Mouse (Mus musculus) erythroblast, embryonic 14.5 days (primary cell): ENCODE measurements around the gene Retreg3. TPM values are rescaled to one million over a fixed set of nuclear protein-coding genes. Genes with fewer than 3 reads are reported as not detected.

Experiments used
- H3K27me3 ChIP-seq: 2 replicates; pipeline ENCODE4 v1.6.1; 2012; ENCODE audit warnings: inconsistent platforms; ENCODE audit not compliant: control insufficient read depth
- H3K36me3 ChIP-seq: 2 replicates; pipeline ENCODE4 v1.6.1; 2012; ENCODE audit warnings: mild to moderate bottlenecking, inconsistent platforms; ENCODE audit not compliant: control insufficient read depth
- H3K4me1 ChIP-seq: 2 replicates; pipeline ENCODE4 v1.6.1; 2012; ENCODE audit warnings: inconsistent platforms; ENCODE audit not compliant: control insufficient read depth
- H3K4me3 ChIP-seq: replicated peaks from 2 replicates; pipeline ENCODE3; 2012; ENCODE audit warnings: moderate library complexity, mild to moderate bottlenecking, inconsistent platforms
- H3K9me3 ChIP-seq: 2 replicates; pipeline ENCODE4 v1.6.1; 2012; ENCODE audit warnings: low read length, inconsistent platforms, mixed read lengths; ENCODE audit not compliant: control insufficient read depth
- GATA1 ChIP-seq: IDR thresholded peaks from 2 replicates; pipeline ENCODE4 v1.6.1; 2012; ENCODE audit warnings: low read length, inconsistent platforms, mixed read lengths
- TAL1 ChIP-seq: IDR thresholded peaks from 3 replicates; pipeline ENCODE4 v1.6.1; 2012; ENCODE audit warnings: low read length, inconsistent platforms, mixed read lengths
- polyA plus RNA-seq: library from polyadenylated mRNA; stranded (reverse); fragments of >175 nt; gene quantifications from 2 replicates; pipeline ENCODE4 v1.2.3, GENCODE M21; 2012

The Retreg3 gene
- polyA plus RNA-seq, 1 experiment: 1.7 TPM

- H3K36me3 ChIP-seq: peaks cover 66% of the 10 kb centered on the region
- no peaks in the 10 kb centered on the region for H3K9me3 ChIP-seq
- TF ChIP-seq TAL1 (no peak), GATA1 (no peak)
- H3K4me3 ChIP-seq: peak overlapping the region; percentile 88
- H3K27me3 ChIP-seq: no peaks in the 10 kb centered on the region
- H3K4me1 ChIP-seq: peaks cover 51% of the 10 kb centered on the region
Observed at GRCm38 (mm10) chr11:101120545-101121188, 974 bp upstream of the Retreg3 start.

- H3K4me3 ChIP-seq: peak overlapping the region; percentile 88
- peaks cover 54% of the 10 kb centered on the region for H3K4me1 ChIP-seq
- no peaks in the 10 kb centered on the region for H3K27me3 ChIP-seq
- TF ChIP-seq GATA1: no peak
- peaks cover 64% of the 10 kb centered on the region for H3K36me3 ChIP-seq
- no peaks in the 10 kb centered on the region for H3K9me3 ChIP-seq
Observed at GRCm38 (mm10) chr11:101119131-101119760, 447 bp downstream of the Retreg3 start.

- peak overlapping the region; percentile 88 for H3K4me3 ChIP-seq
- peaks cover under 1% of the 10 kb centered on the region; the same call in 1 of the 2 replicates for H3K9me3 ChIP-seq
- peaks cover 54% of the 10 kb centered on the region for H3K4me1 ChIP-seq
- TF ChIP-seq GATA1 (no peak), TAL1 (no peak)
- H3K27me3 ChIP-seq: no peaks in the 10 kb centered on the region
- H3K36me3 ChIP-seq: peaks cover 61% of the 10 kb centered on the region
Observed at GRCm38 (mm10) chr11:101118105-101118504, 1.6 kb downstream of the Retreg3 start.

GRCm38 (mm10) chr11:101115564-101115963, 4.1 kb downstream of the Retreg3 start:
- no peak for TF ChIP-seq TAL1
- Histone ChIP-seq H3K36me3 (peaks cover 59% of the 10 kb centered on the region), H3K4me3 (no peak overlapping the region), H3K4me1 (peaks cover 39% of the 10 kb centered on the region), H3K27me3 (no peaks in the 10 kb centered on the region), H3K9me3 (peaks cover 3% of the 10 kb centered on the region)

GRCm38 (mm10) chr11:101112186-101112585, 7.5 kb downstream of the Retreg3 start:
- Histone ChIP-seq H3K9me3 (peaks cover 3% of the 10 kb centered on the region), H3K4me3 (no peak overlapping the region), H3K36me3 (peaks cover 67% of the 10 kb centered on the region), H3K4me1 (peaks cover 17% of the 10 kb centered on the region), H3K27me3 (no peaks in the 10 kb centered on the region)
- TF ChIP-seq TAL1: no peak
- TF ChIP-seq GATA1: no peak

GRCm38 (mm10) chr11:101111178-101111577, 8.5 kb downstream of the Retreg3 start:
- Histone ChIP-seq H3K4me3 (no peak overlapping the region), H3K4me1 (peaks cover 13% of the 10 kb centered on the region), H3K27me3 (no peaks in the 10 kb centered on the region), H3K36me3 (peaks cover 66% of the 10 kb centered on the region), H3K9me3 (peaks cover 3% of the 10 kb centered on the region)
- no peak for TF ChIP-seq TAL1
- TF ChIP-seq GATA1: no peak

GRCm38 (mm10) chr11:101110708-101111107, 9.0 kb downstream of the Retreg3 start:
- H3K27me3 ChIP-seq: no peaks in the 10 kb centered on the region
- H3K9me3 ChIP-seq: peaks cover 3% of the 10 kb centered on the region
- TF ChIP-seq GATA1 (no peak), TAL1 (no peak)
- no peak overlapping the region for H3K4me3 ChIP-seq
- peaks cover 11% of the 10 kb centered on the region for H3K4me1 ChIP-seq
- H3K36me3 ChIP-seq: peaks cover 66% of the 10 kb centered on the region

- Histone ChIP-seq H3K4me3 (no peak overlapping the region), H3K27me3 (no peaks in the 10 kb centered on the region), H3K36me3 (peaks cover 68% of the 10 kb centered on the region), H3K4me1 (peaks cover 7% of the 10 kb centered on the region), H3K9me3 (peaks cover 3% of the 10 kb centered on the region)
- no peak for TF ChIP-seq TAL1
Observed at GRCm38 (mm10) chr11:101109351-101109750, 10.3 kb downstream of the Retreg3 start.

GRCm38 (mm10) chr11:101103011-101103410, 16.7 kb downstream of the Retreg3 start:
- TF ChIP-seq GATA1 (no peak), TAL1 (no peak)
- no peak overlapping the region for H3K4me3 ChIP-seq
- H3K9me3 ChIP-seq: no peaks in the 10 kb centered on the region
- no peaks in the 10 kb centered on the region for H3K27me3 ChIP-seq
- H3K36me3 ChIP-seq: peaks cover 96% of the 10 kb centered on the region
- peaks cover 1% of the 10 kb centered on the region; the same call in 1 of the 2 replicates for H3K4me1 ChIP-seq

- H3K36me3 ChIP-seq: peaks cover 82% of the 10 kb centered on the region
- no peak overlapping the region for H3K4me3 ChIP-seq
- TF ChIP-seq GATA1 (no peak), TAL1 (no peak)
- H3K9me3 ChIP-seq: no peaks in the 10 kb centered on the region
- H3K4me1 ChIP-seq: peaks cover 30% of the 10 kb centered on the region
- no peaks in the 10 kb centered on the region for H3K27me3 ChIP-seq
Observed at GRCm38 (mm10) chr11:101098231-101098630, 21.5 kb downstream of the Retreg3 start.
